ENCODE assay signal across 32 mouse cellular contexts in genomic region chr13:18476311-18476710, GRCm38 (mm10).
DNase-seq lines count a peak whose midpoint lies in the region; ATAC-seq lines count a peak whose summit lies in the region.
"Had no signal": no experiment of that assay in that cellular context is flagged by ENCODE, and none has a peak within 500 bp of the region (broad histone marks: within the 10 kb centered on the region; RNA-seq: fewer than 3 reads in every experiment).

No protein-coding gene starts in this region.

- no peak overlapping the region for H3K4me3 ChIP-seq in forebrain, embryonic 14.5 days (ENCODE audit: low read depth, low read length)
- H3K4me3 ChIP-seq in forebrain, embryonic 15.5 days: no peak overlapping the region
- H3K4me3 ChIP-seq: erythroblast, embryonic 14.5 days; forebrain, embryonic 13.5 days; heart, embryonic 10.5 days; heart, embryonic 15.5 days; hindbrain, embryonic 13.5 days; limb, embryonic 15.5 days; liver, embryonic 13.5 days; megakaryocyte, embryonic 14.5 days; midbrain, embryonic 12.5 days; neural tube, embryonic 13.5 days had no signal

- H3K27me3 ChIP-seq in forebrain, embryonic 14.5 days (replicated peaks; ENCODE audit: control insufficient read depth, insufficient read depth, low read length): no peaks in the 10 kb centered on the region
- no peaks in the 10 kb centered on the region for H3K27me3 ChIP-seq in forebrain, embryonic 15.5 days
- H3K27me3 ChIP-seq: forebrain, embryonic 13.5 days; heart, embryonic 15.5 days; hindbrain, embryonic 13.5 days; limb, embryonic 15.5 days; liver, embryonic 13.5 days; megakaryocyte, embryonic 14.5 days; midbrain, embryonic 12.5 days; neural tube, embryonic 13.5 days had no signal

- no peak overlapping the region for H3K4me2 ChIP-seq in forebrain, embryonic 14.5 days (ENCODE audit: low read length)
- H3K4me2 ChIP-seq in forebrain, embryonic 15.5 days (replicated peaks): no peak overlapping the region
- H3K4me2 ChIP-seq: forebrain, embryonic 13.5 days; heart, embryonic 15.5 days; hindbrain, embryonic 13.5 days; limb, embryonic 15.5 days; liver, embryonic 13.5 days; midbrain, embryonic 12.5 days; neural tube, embryonic 13.5 days had no signal

- no peak overlapping the region for H3K27ac ChIP-seq in forebrain, embryonic 14.5 days (ENCODE audit: low read depth, low read length)
- no peak overlapping the region for H3K27ac ChIP-seq in forebrain, embryonic 15.5 days (replicated peaks)
- H3K27ac ChIP-seq: forebrain, embryonic 13.5 days; heart, embryonic 10.5 days; heart, embryonic 15.5 days; hindbrain, embryonic 13.5 days; limb, embryonic 15.5 days; liver, embryonic 13.5 days; midbrain, embryonic 12.5 days; neural tube, embryonic 13.5 days had no signal

- intact Hi-C loops in heart, postnatal 25 days (cut with DNase I): no loop called here

- H3K4me1 ChIP-seq in forebrain, embryonic 14.5 days (ENCODE audit: control insufficient read depth, insufficient read depth, low read length): no peaks in the 10 kb centered on the region
- no peaks in the 10 kb centered on the region for H3K4me1 ChIP-seq in forebrain, embryonic 15.5 days
- H3K4me1 ChIP-seq: forebrain, embryonic 13.5 days; heart, embryonic 10.5 days; heart, embryonic 15.5 days; hindbrain, embryonic 13.5 days; limb, embryonic 15.5 days; liver, embryonic 13.5 days; megakaryocyte, embryonic 14.5 days; midbrain, embryonic 12.5 days; neural tube, embryonic 13.5 days had no signal

- no peaks in the 10 kb centered on the region for H3K36me3 ChIP-seq in forebrain, embryonic 14.5 days (ENCODE audit: control insufficient read depth, insufficient read depth, low read length)
- H3K36me3 ChIP-seq in forebrain, embryonic 15.5 days: no peaks in the 10 kb centered on the region
- H3K36me3 ChIP-seq: G1E; heart, embryonic 10.5 days; heart, embryonic 15.5 days; hindbrain, embryonic 13.5 days; limb, embryonic 15.5 days; liver, embryonic 13.5 days; midbrain, embryonic 12.5 days; neural tube, embryonic 13.5 days had no signal

- no peaks in the 10 kb centered on the region for H3K9me3 ChIP-seq in forebrain, embryonic 14.5 days (replicated peaks; ENCODE audit: control insufficient read depth, low read length)
- no peaks in the 10 kb centered on the region for H3K9me3 ChIP-seq in forebrain, embryonic 15.5 days
- H3K9me3 ChIP-seq: forebrain, embryonic 13.5 days; G1E; heart, embryonic 10.5 days; heart, embryonic 15.5 days; hindbrain, embryonic 13.5 days; limb, embryonic 15.5 days; liver, embryonic 13.5 days; megakaryocyte, embryonic 14.5 days; midbrain, embryonic 12.5 days; neural tube, embryonic 13.5 days had no signal

- peak; percentile 35 for DNase-seq in forebrain, embryonic 14.5 days (ENCODE audit: low spot score)
- peak; percentile 42 to 52 for DNase-seq in right cerebral cortex, postnatal 10 days (ENCODE audit: low spot score in 2 of 2)
- DNase-seq in right cerebral cortex, adult 18-20 months: no peak
- DNase-seq in layer of hippocampus, adult 9-11 months: peak; percentile 56
- no peak for DNase-seq in kidney, adult 8-10 months
- DNase-seq in heart, postnatal 25 days (ENCODE audit: low spot score): no peak
- DNase-seq: adrenal gland, postnatal 10 days; cerebellum, adult 11-12 months; cerebellum, postnatal 14 days; gastrocnemius, postnatal 14 days; heart, postnatal 36 days; kidney, adult 9 months; kidney, postnatal 10 days; left cerebral cortex, postnatal 4 days; liver, embryonic 13.5 days; lung, adult 18-20 months; lung, postnatal 4 days; right cerebral cortex, postnatal 14 days; thymus, postnatal 25 days had no signal

- no peak overlapping the region for H3K9ac ChIP-seq in forebrain, embryonic 14.5 days (ENCODE audit: low read length)
- no peak overlapping the region for H3K9ac ChIP-seq in forebrain, embryonic 15.5 days (replicated peaks)
- H3K9ac ChIP-seq: forebrain, embryonic 13.5 days; heart, embryonic 15.5 days; hindbrain, embryonic 13.5 days; limb, embryonic 15.5 days; liver, embryonic 13.5 days; midbrain, embryonic 12.5 days; neural tube, embryonic 13.5 days had no signal

- ATAC-seq in forebrain, embryonic 14.5 days: no peak
- ATAC-seq in forebrain, embryonic 15.5 days (replicated peaks): no peak
- ATAC-seq: forebrain, embryonic 13.5 days; intestine, embryonic 16.5 days; lung, postnatal 0 days had no signal

Comparison
In these comparisons a context has a peak if more than half of its experiments do, and no peak if none do; other contexts are left out.
1. DNase-seq: peak in forebrain, embryonic 14.5 days (single experiment), right cerebral cortex, postnatal 10 days (2 of 2) and layer of hippocampus, adult 9-11 months (single experiment); none in right cerebral cortex, adult 18-20 months (single experiment), kidney, adult 8-10 months (0 of 2) and heart, postnatal 25 days (single experiment).